Mouse (Mus musculus) T-helper 17 cell (primary cell): ENCODE data around the gene Trim13.
"Not testable (repeated sequence)": the region's sequence is repeated elsewhere in the genome, so short reads cannot be mapped to it uniquely, and the experiment has no call there.

ENCODE experiments used
- in situ Hi-C, 2 experiments: fragments of 300-600 bp; cut with MboI, MseI; formaldehyde crosslinking; loops; 1 replicate in 1 of 2; 2 replicates in 1 of 2; pipeline ENCODE4 v1.15.1; 2025; ENCODE audit warnings: high pct_unique_total_duplicates in 2 of 2

The Trim13 gene

DNA sequence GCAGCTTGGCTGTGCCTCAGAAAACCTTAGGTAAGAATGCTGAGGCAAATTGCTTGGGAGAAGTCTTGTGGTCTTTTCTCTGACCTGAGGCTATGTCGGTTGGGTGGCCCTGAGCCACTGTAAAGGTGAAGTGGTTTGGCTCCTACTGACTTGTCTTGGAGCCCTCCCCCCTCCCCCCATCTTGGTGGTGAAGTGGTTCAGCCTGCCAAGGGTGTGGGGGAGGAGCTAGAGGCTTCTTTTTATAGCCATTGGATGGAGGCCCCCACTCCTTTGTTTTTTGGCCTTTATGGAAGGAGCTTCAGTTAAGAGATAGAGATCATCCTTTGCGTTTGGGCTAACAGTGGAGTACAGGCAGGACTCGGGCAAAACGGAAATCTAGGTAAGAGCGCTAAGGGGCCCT is at the start of gene Trim13:
Gene Trim13, plus strand, starts transcription at position 280 of the 400 bp plus-strand sequence.
- in situ Hi-C loops: loop anchor here in 1 of 2 experiments (10.0 kb wide), 1 partner anchor 427 kb away; no protein-coding TSS in a partner anchor

DNA sequence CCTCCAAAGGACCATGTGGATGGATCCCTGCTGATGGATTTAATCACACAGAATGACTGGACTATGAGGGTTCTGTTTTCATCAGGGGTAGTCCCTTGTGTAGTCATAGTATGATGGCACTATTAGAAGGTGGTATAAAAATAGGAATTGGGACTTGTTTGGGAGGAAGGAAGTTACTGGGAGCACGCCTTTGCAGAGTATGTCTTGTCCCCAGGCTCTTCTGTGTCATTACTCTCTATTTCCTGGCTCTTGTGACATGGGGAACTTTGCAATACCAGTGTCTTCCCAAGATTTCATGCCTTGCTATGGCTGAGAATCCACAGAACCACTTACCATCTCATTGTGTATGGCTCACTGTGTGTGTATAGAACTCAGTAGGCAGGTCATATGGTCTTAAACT is 49.4 kb upstream of the Trim13 start:
- in situ Hi-C loops: no loop called here

GRCm38 (mm10) chr14:61555931-61556288 is 42.1 kb upstream of the Trim13 start:
- in situ Hi-C loops: no loop called here

- in situ Hi-C loops: no loop called here
Observed at GRCm38 (mm10) chr14:61556289-61557147, 41.5 kb upstream of the Trim13 start, which contains the start of gene Spryd7. Gene Spryd7 (minus strand): TSS chr14:61556886.

DNA sequence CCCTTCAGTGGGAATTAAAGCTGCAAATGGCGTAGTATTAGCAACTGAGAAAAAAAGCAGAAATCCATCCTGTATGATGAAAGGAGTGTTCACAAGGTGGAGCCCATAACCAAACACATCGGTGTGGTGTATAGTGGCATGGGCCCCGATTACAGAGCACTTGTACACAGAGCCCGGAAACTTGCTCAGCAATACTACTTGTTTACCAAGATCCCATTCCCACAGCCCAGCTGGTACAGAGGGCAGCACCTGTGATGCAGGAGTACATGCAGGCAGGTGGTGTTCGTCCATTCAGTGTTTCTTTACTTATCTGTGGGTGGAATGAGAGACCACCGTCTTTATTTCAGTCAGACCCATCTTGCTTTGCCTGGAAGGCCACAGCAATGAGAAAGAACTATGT is 39.1 kb upstream of the Trim13 start:
- in situ Hi-C loops: no loop called here

DNA sequence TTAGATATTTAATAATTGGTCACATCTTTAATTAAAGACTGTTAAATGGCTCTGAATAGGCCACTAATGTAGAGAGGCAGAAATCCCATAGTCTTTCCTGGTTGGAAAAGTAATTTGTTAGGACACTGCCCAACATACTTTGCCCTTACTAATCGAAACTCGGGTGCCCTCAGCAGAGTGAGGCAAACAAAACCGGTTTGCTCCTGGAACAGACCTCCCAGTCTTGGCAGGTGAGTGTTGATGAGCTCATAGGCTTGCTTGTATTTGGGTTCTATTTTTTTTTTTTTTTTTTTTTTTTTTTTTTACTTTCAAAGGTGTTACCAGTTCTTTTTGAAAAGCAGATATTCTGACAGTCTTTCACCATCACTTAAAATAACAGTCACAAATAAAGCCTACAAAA is 38.2 kb upstream of the Trim13 start:
- in situ Hi-C loops: no loop called here

DNA sequence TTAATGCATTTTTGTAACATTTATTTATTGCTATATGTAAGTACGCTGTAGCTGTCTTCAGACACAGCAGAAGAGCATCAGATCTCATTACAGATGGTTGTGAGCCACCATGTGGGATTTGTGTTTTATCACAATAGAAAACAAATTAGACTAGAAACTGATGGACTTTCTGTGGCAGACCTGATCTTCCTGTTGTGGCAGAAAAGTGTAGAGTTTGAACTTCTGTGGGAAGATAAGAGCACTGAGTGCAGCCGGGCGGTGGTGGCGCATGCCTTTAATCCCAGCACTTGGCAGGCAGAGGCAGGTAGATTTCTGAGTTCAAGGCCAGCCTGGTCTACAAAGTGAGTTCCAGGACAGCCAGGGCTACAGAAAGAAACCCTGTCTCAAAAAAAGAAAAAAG is 31.8 kb upstream of the Trim13 start:
- in situ Hi-C loops: not testable (repeated sequence)

GRCm38 (mm10) chr14:61569344-61569743 is 28.7 kb upstream of the Trim13 start:
- in situ Hi-C loops: no loop called here

DNA sequence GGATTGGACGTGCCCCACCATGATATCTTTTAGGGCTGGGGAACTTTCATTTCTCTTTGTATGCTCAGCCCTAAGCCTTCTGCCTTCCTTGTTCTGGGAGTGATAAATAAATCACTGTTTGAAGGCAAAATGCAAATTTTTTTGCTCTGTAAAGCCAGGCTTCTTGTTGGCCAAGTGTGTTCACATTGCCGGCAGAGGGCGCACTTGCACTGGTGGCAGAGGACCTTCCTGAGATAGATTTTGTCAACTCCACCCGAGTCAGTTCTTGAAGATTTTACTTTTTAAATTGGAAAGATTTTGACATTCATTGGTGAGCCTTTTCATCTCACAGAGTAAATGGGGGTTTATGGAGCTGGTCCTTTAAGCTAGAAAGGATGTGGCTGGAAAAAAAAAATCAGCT is 26.7 kb upstream of the Trim13 start:
- in situ Hi-C loops: loop anchor here in 1 of 2 experiments (5.0 kb wide), 2 partner anchors 671 to 881 kb away; no protein-coding TSS in a partner anchor

- in situ Hi-C loops: loop anchor here in 1 of 2 experiments (5.0 kb wide), 2 partner anchors 670 to 880 kb away; no protein-coding TSS in a partner anchor
Observed at GRCm38 (mm10) chr14:61572131-61572530, 25.9 kb upstream of the Trim13 start.

GRCm38 (mm10) chr14:61575066-61575465 is 23.0 kb upstream of the Trim13 start:
- in situ Hi-C loops: loop anchor here in 1 of 2 experiments (5.0 kb wide), 1 partner anchor 872 kb away; no protein-coding TSS in a partner anchor

- in situ Hi-C loops: loop anchor here in 1 of 2 experiments (5.0 kb wide), 1 partner anchor 871 kb away; no protein-coding TSS in a partner anchor
Observed at GRCm38 (mm10) chr14:61575941-61576340, 22.1 kb upstream of the Trim13 start.

GRCm38 (mm10) chr14:61589288-61590065 is 8.6 kb upstream of the Trim13 start:
- in situ Hi-C loops: loop anchor here in 1 of 2 experiments (10.0 kb wide), 1 partner anchor 435 kb away; no protein-coding TSS in a partner anchor

GRCm38 (mm10) chr14:61596719-61597426 is 1.2 kb upstream of the Trim13 start:
- in situ Hi-C loops: loop anchor here in 1 of 2 experiments (10.0 kb wide), 1 partner anchor 428 kb away; no protein-coding TSS in a partner anchor

GRCm38 (mm10) chr14:61599057-61599806 is 1.2 kb downstream of the Trim13 start:
- in situ Hi-C loops: loop anchor here in 1 of 2 experiments (10.0 kb wide), 1 partner anchor 426 kb away; no protein-coding TSS in a partner anchor

DNA sequence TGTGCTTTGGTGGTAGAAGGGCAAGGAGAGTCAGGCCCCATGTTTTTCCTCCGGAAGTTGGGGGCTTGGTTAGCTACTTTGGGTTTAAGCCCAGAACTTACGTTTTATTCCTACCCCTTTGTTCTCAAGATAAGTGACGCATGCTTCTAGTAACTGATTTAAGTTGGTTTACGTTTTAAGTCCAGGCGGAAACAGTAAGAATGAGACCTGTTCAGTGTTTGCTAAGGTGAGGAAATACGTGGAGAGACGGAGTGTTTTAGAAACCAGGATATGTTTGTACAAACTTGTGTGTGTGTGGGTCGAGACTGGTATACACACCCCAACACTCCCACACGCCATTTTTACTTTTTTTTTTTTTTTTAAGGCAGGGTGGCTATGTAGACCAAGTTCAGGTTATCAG is 3.3 kb downstream of the Trim13 start:
- in situ Hi-C loops: no loop called here

GRCm38 (mm10) chr14:61603069-61603755 is 5.2 kb downstream of the Trim13 start:
- in situ Hi-C loops: no loop called here

- in situ Hi-C loops: no loop called here
Observed at GRCm38 (mm10) chr14:61604081-61604480, 6.0 kb downstream of the Trim13 start.

DNA sequence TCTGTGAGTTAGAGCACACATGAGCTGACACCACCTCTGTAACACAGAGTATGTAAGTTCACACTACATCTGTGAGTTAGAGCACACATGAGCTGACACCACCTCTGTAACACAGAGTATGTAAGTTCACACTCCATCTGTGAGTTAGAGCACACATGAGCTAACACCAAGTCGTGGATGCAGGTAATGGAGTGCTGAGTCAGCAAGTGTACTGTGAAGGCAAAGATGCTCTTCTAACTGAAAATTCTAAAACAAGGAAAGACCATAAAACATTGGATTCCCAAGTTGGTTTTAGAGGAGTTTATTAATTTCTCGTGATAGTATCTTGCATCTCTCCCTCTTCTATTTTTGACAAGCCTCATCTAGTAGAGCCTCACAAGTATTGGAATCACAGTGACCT is 8.0 kb downstream of the Trim13 start:
- in situ Hi-C loops: not testable (repeated sequence)

GRCm38 (mm10) chr14:61607157-61607556 is 9.1 kb downstream of the Trim13 start, which contains the start of gene Kcnrg:
Gene Kcnrg (plus strand): TSS chr14:61607457.
- in situ Hi-C loops: no loop called here
